Mouse (Mus musculus): ENCODE measurements around the gene Gskip. TPM values are rescaled to one million over a fixed set of nuclear protein-coding genes. Genes with fewer than 3 reads are reported as not detected.

Gskip gene
- 13.2 and 15.2 TPM in 2 replicates for polyA plus RNA-seq (2012; rRNA removed)

DNA sequence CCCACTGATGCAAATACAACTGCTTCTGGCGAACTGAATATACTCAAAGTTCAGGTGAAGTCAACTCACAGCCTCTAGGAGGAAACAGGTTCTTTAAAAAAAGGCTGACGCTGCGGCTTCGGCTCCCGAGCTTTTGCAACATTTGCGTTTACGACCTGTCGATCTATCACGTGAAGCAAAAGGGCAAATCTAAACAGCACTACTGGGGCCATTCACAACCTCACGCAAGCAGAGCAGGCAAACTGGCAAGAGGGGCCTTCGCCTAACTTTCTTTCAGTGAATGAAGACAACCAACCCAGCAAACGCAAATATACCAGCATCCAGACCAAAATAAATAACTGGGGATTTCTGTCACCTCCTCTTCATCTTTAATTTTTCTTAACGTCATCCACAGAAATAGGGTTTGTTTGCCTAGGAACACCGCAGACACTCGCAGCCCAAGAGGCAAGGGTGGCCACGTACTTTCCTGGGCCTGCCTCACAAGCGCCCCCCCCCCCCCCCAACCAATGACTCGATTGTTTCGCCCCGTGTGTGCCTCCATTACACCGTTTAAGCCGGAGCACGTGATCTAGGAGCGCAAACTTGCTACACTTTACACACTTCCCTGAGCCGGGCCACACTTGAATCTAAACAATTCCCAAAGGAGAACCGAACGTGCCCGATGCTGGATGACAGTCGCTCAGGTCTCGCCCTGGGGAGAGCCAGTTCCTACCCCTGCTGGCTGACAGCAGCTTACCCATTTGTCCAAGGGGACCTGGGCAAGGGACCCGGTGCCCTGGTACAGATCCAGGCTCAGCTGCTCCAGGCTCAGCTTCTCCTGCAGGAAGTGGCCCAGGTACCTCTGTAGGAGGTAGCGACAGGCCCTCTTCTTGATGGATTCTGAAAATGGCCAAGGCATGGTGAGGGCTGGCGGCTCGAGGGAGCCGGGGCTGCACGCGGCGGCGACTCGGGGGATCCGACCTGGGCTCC lies at the start of gene Gskip:
Gene Gskip, plus strand, starts transcription at position 897 of the 969 bp plus-strand sequence.
- DNase-seq (ENCODE audit: low read depth): no peak

DNA sequence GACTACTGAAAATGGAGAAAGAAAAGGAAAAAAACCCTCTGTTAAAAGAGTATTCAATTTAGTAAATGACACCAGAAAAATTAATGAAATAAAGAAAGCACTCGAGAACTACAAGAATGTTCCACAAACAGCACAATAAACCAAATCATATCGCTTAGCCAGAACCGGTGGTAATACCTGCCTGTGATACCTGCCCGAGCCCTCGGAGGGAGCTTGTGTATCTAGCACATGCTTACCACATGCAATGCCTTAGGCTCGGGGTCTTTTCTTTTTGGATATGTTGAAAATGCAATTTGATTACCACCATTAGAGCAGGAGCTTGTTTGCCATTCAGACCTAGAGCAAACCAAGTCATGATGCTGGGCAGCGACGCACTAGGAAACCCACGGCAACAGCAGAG lies 48.1 kb upstream of the Gskip start:
- DNase-seq (ENCODE audit: low read depth): no peak

GRCm38 (mm10) chr12:105637554-105637953 lies 47.1 kb upstream of the Gskip start:
- no peak for DNase-seq (ENCODE audit: low read depth)

GRCm38 (mm10) chr12:105642770-105643321 lies 41.8 kb upstream of the Gskip start:
- no peak for DNase-seq (ENCODE audit: low read depth)

DNA sequence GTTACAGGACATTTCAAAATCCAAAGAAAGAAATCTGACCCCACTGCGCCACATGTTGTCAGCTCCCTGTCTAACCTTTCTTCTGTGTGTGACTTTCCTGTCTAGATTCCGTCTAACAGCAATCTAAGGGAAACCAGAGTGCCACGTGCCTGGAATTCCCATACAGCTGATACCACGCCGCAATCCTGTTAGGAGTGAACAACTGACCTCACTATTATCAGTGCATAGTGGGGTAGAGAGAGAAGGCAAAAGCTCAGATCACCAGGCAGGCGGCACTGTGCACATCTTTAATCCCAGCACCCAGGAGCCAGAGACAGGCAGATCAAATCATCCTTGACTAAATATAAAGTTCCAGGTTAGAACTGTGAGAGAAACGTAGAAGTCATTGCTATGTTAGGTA lies 28.8 kb upstream of the Gskip start:
- no peak for DNase-seq (ENCODE audit: low read depth)

GRCm38 (mm10) chr12:105676274-105676673 lies 8.4 kb upstream of the Gskip start:
- no peak for DNase-seq (ENCODE audit: low read depth)

DNA sequence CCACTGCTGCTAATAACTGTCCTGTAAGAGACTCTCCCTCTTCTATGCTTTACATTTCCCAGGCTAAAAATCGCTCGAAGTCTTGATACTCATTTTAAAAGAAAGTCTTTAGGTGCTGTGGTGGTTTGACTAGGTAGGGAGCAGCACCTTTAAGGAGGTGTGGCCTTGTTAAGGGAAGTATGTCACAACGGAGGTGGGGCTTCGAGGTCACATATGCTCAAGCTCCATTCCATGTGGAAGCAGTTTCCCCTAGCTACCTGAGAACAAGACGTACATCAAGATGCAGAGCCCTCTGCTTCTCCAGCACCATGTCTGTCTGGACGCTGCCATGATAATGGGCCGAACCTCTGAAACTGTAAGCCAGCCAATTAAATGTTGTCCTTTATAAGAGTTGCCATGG lies 6.4 kb upstream of the Gskip start:
- no peak for DNase-seq (ENCODE audit: low read depth)

GRCm38 (mm10) chr12:105678762-105679161 lies 5.9 kb upstream of the Gskip start:
- DNase-seq (ENCODE audit: low read depth): no peak

GRCm38 (mm10) chr12:105685001-105685691 lies 517 bp downstream of the Gskip start, which contains the start of gene Atg2b:
Gene Atg2b (minus strand): TSS chr12:105685211.
- DNase-seq (ENCODE audit: low read depth): peak; percentile 75

DNA sequence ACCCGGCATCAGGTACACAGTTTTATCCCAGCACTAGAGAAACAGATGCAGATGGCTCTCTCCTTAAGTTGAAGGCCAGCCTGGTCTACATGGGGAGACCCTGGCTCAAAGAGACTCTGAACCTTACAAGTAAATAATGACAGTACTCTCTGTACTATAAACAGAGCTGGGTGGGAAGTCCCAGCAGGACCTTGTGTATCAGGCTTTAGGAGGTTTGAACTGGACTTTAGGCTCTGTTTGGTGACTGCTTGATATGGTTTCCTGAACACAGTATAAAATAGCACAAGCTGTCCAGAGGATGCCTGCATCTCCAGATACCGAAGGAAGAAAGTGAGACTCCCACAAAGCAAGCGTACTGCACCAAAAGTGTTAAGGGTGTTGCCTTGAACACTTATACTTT lies 2.2 kb downstream of the Gskip start:
- DNase-seq (ENCODE audit: low read depth): no peak

GRCm38 (mm10) chr12:105687416-105687815 lies 2.8 kb downstream of the Gskip start:
- DNase-seq (ENCODE audit: low read depth): no peak

- peak; percentile 66 for DNase-seq (ENCODE audit: low read depth)
Observed at GRCm38 (mm10) chr12:105688546-105688945, 3.9 kb downstream of the Gskip start.

DNA sequence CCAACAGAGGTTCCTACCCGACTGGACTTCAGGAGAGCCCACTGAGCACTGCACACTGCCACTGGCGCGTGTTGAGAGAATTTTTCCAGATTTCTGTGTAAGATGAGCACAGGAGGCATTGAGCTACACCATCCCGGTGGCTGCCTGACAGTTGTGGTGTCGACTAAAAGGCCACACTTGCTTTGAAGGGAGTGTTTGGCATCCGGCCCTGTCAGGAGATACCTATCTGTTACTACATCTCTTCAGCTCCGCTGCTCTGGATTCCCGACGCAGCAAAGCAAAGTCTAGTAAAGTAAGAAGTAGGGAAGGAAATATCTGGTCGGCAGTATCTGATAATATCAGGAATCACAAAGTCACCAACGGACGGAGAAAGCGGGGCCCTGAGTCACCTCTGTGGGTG lies 4.8 kb downstream of the Gskip start:
- no peak for DNase-seq (ENCODE audit: low read depth)

DNA sequence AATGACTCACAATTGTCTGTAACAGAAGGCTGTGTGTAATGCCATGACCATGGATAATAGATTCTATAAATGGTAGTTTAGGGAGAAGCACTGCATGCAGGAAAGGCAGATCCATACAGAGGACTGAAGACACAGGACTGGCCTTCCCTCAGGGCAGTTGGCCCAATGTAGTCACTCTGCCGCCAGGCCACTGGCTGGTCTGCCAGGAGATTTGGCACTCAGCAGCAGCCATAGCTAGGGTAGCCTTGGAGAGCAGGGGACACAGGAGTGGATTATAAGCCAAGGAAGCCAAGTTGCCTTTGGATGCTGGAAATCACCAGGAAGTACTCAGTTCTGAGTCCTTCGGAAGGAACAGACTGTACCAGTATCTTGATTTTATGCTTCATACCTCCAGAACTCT lies 9.4 kb downstream of the Gskip start:
- no peak for DNase-seq (ENCODE audit: low read depth)

- DNase-seq (ENCODE audit: low read depth): no peak
Observed at GRCm38 (mm10) chr12:105695848-105696247, 11.2 kb downstream of the Gskip start.

- DNase-seq (ENCODE audit: low read depth): no peak
Observed at GRCm38 (mm10) chr12:105697104-105697780, 12.6 kb downstream of the Gskip start.

DNA sequence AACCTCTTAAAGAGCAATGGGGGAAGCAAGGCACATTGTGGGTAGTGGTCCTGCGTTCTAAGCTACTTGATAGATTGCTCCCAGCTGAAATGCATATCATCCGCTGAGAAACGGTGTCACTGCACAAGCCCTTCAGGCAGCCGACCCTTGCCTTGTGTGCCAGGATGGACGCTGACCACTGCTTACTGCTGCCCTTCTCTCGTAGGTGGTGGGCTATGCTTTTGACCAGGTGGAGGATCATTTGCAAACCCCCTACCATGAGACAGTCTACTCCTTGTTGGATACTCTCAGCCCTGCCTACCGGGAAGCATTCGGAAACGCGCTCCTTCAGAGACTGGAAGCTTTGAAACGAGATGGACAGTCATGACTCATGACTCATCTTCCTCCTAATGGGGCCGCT lies 15.8 kb downstream of the Gskip start:
- no peak for DNase-seq (ENCODE audit: low read depth)

DNA sequence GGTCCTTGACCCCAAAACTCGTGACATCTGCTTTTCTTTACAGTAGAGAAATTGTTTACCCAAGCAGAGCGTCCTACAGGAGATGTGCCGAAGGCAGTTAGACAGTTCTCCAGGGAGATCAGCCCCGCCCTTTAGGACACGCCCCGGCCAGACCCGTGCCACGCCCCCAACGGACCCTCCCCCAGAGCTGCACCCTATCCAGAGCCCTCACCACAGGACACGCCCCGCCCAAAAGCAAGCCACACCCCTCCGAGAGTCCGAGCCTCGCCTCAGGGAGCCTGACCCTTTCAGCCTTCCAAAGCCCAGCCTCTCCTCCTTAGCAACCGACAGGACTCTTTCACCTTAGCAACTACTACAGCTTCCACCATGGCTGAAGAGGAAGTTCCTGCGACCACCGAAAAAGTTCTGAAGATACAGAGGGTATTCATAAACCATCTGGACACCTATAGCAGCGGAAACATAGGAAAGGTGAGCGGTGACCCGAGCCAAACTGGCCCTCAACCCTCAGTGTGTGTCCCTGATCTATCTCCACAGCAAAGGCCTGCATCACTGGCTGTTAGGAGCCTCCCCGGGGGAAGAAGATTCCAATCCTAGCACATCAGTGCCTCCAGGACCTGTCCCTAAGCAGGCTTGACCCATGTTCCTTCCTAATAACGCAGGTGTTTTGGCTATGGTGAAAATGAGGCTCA lies 21.3 kb downstream of the Gskip start, which contains the start of gene Ak7:
Gene Ak7, plus strand, starts transcription at position 178 of the 689 bp plus-strand sequence.
- no peak for DNase-seq (ENCODE audit: low read depth)

- no peak for DNase-seq (ENCODE audit: low read depth)
Observed at GRCm38 (mm10) chr12:105718616-105719015, 34.0 kb downstream of the Gskip start.

GRCm38 (mm10) chr12:105720196-105720595 lies 35.6 kb downstream of the Gskip start:
- DNase-seq (ENCODE audit: low read depth): no peak

- no peak for DNase-seq (ENCODE audit: low read depth)
Observed at GRCm38 (mm10) chr12:105721452-105722132, 37.0 kb downstream of the Gskip start.

All from gonadal fat pad, adult 2 months (tissue).